Mouse (Mus musculus) spleen, postnatal 10 days (tissue): ENCODE measurements around the gene Kcnh7.

Experiments
- DNase-seq, 2 experiments: peaks; one replicate each; pipeline ENCODE4 v3.0.0; 2021 to 2022; ENCODE audit warnings: low spot score in 2 of 2

Gene Kcnh7

DNA sequence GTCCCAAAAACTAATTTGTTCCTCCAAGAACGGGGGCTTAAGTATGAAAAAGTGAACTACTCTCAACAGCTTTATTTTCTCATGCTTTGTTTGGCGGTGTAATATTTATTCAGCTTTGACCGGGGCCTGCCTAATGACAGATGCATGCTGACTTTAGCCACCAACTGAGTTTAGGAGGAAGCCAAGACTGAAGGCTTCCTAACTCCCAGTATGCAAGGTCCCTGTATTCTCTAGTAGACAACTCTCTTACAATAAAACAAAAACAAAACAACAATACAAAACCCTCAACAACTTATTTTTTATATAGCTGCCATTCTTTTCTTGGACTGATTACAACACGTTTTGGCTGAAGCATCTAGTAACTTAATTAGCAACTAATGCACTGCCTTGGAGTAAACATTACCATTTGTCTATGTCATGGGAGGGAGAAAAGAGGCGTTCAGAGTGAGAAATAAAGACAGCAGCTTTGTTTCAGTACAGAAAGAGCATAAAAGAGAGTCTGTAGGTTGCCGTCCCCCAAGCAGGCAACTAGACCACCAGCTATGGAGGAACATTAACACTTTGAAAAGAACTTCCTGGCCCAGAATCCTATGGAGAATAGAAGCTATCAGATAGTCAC is 537.3 kb downstream of the Kcnh7 start:
- no peak for DNase-seq

DNA sequence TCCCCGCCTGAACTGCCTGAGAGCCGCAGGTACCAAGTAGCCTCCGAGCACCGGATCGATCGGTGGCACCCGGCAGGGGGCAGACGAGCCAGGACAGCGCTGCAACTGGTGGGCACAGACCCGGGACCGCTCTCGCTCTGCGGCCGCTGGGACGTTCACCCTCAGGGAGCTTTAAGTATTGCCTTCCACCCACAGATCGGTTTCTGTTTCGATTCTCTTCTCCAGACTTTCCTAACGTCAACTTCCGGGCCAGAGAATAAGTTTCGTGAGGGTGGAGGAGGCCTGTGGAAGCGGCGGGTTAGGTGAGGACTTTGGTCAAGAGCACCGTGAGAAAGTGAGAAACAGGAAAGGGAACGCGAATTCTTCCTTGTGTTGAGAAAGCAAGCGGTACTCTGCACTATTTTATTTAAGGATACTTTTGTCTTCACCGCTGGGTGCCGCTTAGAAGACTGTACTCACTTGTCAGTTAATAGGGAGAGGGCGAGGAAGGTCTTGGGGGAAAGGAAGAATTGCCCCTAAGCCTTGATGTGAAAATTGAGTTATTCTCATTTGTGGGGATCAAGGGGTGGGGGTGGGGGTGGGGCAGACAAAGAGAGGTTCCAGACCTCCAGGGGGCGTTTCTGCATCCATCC is 538.0 kb downstream of the Kcnh7 start, which contains the start of gene Ifih1:
Gene Ifih1 (minus strand): TSS at position 242 of the 632 bp plus-strand sequence.
- peak; percentile 72 to 84 for DNase-seq

DNA sequence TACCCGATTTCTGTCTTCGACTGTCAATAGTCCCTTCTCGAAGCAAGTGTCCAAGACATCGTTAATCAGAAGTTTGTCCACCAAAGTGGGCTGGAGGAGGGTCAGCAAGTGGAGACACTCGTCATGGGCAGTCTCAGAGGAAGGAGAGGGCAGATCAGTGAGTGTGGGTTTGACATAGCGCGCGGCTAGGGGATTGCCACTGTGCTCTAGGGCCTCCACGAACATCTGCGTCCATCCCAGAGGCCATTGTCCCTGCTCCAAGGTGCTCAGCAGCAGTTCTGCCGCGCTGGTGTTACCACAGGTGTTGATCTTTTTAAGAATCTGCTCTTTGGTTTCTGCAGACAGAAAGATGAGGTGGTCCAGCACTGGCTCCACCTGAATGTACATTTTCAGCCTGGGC is 538.6 kb downstream of the Kcnh7 start:
- DNase-seq, result peak; percentile 41 to 47

DNA sequence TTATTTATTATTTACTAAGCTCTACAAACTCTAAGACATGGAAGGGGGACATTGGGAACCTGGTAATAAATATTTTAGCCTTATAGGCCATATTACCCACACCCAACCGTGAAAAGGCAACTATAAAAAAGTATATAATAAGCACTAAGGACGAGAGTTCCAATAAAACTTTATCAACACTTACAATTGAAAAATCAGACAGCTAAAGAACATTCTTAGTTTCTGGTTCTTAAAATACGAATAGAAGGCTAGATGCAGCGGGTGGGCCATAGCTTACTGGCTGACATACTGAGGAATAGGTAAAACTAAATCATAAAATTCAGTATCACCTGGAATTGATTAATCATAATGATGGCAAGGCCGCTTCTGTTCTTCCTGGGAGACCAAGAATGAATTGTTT is 539.2 kb downstream of the Kcnh7 start:
- no peak for DNase-seq
